Mouse (Mus musculus): ENCODE results near the gene Praf2.
A peak's percentile ranks its signal among the peaks of the same experiment; 100 is the strongest.

The Praf2 gene

GRCm38 (mm10) chrX:7740082-7740819, 12.0 kb downstream of the Praf2 start:
- DNase-seq: peak in 1 of 2 experiments; percentile 37

DNA sequence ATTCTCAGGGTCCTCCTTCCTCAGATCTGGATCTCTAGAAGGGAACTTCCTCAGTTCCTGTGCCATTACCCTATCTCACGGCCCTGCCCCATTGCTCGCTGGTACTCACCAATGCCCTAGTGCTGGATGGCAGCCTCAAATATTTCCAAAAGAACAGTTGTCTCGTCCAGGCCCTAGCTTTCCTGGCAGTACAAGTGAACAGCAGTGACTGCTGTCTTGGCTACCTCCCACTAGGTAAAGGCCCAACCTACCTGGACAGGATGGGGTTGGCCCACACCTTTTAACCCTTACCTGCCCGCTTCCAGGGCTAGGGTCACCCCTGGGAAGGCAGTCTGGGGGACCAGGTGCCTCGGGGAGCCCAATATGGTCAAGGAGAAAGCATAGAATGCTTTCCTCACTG, 12.9 kb downstream of the Praf2 start:
- DNase-seq: peak; percentile 67 to 72

DNA sequence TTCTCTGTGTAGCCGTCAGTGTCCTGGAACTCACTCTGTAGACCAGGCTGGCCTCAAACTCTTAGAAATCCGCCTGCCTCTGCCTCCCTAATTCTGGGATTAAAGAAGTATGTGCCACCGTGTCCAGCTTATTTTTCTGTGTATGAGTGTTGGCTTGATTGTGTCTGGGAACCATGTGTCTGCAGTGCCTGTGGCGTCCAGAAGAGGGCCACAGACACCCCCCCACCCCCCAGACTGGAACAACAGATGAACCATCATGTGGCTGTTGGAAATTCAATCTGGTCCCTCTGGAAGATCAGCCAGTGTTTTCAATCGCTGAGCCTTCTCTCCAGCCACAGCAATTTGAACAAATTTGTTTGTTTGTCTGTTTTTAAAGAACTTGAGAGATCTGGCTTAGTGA, 15.2 kb downstream of the Praf2 start:
- no peak for DNase-seq

GRCm38 (mm10) chrX:7744940-7745339, 16.7 kb downstream of the Praf2 start:
- no peak for DNase-seq

DNA sequence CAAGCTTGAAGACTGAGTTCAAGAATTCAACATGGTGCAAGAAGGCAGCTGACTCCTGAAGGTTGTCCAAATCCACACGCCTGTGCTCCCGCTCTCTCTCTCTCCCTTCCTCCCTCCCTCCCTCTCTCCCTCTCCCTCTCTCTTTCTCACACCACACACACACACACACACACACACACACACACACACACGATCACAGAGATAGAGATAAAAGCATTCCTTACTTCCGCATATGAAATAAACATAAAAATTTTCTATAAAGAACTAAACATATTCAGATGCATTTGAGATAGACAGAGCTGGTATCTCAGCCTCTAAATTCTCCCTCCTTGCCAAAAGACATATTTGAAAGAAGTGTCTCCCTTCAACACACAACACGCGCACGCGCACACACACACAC, 17.2 kb downstream of the Praf2 start:
- no peak for DNase-seq

- DNase-seq: peak; percentile 83 to 89
These were observed 22.3 kb downstream of the Praf2 start, which contains the start of gene Ccdc120 for GRCm38 (mm10) chrX:7750432-7751116. TSS of gene Ccdc120 (minus strand) at chrX:7750905.

DNA sequence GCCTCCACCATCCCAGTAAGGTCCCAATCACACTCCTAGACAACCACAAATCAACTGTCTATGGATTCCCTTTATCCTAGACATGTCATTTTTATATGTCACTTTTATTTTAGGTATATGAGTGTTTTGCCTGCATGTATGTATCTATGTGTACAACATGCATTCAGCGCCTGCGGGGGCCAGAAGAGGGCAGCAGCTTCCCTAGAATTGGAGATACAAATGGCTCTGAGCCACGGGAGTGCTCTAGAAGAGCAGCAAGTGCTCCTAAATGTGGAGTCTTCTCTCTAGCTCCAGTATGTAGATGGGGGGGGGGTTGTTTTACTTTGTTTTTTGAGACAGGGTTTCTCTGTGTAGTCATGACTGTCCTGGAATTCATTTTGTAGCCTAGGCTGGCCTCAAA, 25.4 kb downstream of the Praf2 start:
- peak; percentile 20 to 64 for DNase-seq

- peak; percentile 86 to 92 for DNase-seq
These were observed 34.1 kb downstream of the Praf2 start, which contains the start of gene Tfe3 for GRCm38 (mm10) chrX:7762137-7762920. TSS of gene Tfe3 (plus strand) at chrX:7762560.

- DNase-seq: peak in 1 of 2 experiments; percentile 20
These were observed 34.6 kb downstream of the Praf2 start for GRCm38 (mm10) chrX:7762921-7763197.

GRCm38 (mm10) chrX:7763631-7764393, 35.6 kb downstream of the Praf2 start:
- no peak for DNase-seq

GRCm38 (mm10) chrX:7764657-7765280, 36.5 kb downstream of the Praf2 start:
- no peak for DNase-seq

- no peak for DNase-seq
These were observed 37.0 kb downstream of the Praf2 start for GRCm38 (mm10) chrX:7765281-7765670.

GRCm38 (mm10) chrX:7765764-7766163, 37.5 kb downstream of the Praf2 start:
- peak in 1 of 2 experiments; percentile 28 for DNase-seq

DNA sequence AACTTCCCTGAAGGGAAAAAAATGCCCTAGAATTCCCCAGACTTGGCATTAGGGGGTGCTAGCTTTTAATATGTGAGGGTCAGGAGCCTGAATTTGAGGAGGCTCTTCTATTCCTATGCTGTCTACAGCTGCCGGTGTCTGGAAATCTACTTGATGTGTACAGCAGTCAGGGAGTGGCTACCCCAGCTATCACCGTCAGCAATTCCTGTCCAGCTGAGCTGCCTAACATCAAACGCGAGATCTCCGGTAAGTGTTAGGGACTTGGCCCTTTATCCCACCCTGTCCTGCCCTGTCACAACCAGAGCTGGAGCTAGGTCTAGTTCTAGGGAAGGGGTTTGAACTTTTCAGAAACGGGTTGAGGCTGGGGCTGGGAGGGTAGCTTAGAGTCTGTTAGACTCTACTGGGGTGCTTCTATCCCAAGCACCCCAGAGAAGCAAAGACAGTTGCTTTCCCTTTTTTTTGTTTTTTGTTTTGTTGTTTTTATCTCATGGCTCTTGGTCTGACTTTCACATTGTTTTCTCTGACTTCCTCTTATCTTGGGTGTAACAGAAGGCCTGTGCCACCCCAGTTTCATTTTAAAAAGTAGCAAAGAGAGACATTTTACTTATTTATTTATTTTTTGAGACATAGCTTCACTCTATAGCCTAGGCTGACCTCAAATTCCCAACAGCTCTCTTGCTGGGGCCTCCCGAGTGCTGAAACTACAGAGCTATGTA, 41.2 kb downstream of the Praf2 start:
- DNase-seq: no peak

DNA sequence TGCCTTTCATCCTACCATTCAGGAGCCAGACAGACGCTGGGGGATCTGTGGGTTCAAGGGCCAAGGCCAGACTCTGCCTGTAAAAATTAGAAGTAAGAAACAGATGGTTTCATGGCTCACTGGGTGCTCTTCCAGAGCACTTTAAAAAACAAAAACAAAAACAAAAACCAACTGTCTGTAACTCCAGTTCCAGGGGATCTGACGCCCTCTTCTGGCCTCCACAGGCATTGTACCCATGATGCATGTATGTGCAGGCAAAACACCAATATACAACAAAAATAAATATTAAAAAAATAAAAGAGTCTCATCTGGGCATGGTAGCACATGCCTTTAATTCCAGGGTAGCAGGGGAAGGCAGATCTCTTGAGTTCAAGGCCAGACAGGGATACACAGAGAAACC, 44.5 kb downstream of the Praf2 start:
- DNase-seq: peak in 1 of 2 experiments; percentile 43

GRCm38 (mm10) chrX:7775501-7776205, 47.4 kb downstream of the Praf2 start:
- no peak for DNase-seq

- DNase-seq: peak; percentile 65 to 82
These were observed 48.3 kb downstream of the Praf2 start for GRCm38 (mm10) chrX:7776329-7777082.

DNA sequence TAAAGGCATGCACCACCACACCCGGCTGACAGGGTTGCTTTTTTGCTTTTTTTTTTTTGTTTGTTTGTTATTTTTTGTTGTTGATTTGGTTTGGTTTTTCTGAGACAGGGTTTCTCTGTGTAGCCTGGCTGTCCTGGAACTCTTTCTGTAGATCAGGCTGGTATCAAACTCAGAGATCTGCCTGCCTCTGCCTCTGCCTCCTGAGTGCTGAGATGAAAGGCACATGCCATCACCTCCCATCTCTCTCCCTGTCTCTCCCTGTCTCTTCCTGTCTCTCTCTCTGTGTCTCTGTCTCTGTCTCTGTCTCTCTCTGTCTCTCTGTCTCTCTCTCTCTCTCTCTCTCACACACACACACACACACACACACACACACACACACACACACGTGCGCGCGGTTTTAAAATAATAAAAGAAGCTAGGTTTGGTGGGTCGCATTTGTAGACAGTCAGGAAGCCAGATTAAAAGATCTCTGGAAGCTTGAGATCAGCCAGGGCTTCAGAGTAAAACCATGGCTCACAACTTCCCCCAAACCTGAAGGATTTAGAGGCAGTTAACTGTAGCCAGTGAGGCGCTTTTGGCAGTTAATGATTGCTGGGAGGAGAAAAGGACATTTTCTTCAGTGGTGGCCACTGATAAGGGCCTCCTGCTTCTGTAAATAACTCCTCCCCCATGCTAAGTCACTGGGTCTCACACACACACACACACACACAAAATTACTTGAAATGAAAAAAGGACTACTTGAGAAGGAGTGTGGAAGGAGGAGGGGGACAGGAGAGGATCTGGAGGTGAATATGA, 50.4 kb downstream of the Praf2 start:
- no peak for DNase-seq

DNA sequence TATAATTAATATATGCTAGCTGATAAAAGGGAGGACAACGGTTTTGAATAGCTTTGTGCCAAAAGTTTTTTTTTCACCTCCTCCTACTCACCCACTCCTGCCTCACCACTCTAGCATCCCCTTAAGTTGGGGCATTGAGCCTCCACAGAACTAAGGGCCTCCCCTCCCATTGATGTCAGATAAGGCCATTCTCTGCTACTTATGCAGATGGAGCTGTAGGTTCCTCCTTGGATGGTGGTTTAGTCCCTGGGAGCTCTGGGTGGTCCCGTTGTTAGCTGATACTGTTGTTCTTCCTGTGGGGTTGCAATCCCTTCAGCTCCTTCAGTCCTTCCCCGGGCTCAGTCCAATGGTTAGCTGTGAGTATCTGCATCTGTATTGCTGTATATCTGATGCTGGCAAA, 51.1 kb downstream of the Praf2 start:
- no peak for DNase-seq
